Mouse (Mus musculus): ENCODE measurements at regions not wholly inside any gene's neighbourhood (a gene's known extent, or its start where the extent isn't known, plus 50 kb on each side); places are given as distances from the start of the nearest gene placed in this dataset.

- no peak for DNase-seq (ENCODE audit: low spot score)
Observed at GRCm38 (mm10) chr4:88940670-88941069, 60.7 kb upstream of the Ifne start.

GRCm38 (mm10) chr4:88939397-88939796 lies 59.4 kb upstream of the Ifne start:
- no peak for DNase-seq (ENCODE audit: low spot score)

- DNase-seq (ENCODE audit: low spot score), result no peak
Observed at GRCm38 (mm10) chr4:88938712-88939032, 58.7 kb upstream of the Ifne start.

- peak; percentile 62 for DNase-seq (ENCODE audit: low spot score)
Observed at GRCm38 (mm10) chr4:88937866-88938711, 58.1 kb upstream of the Ifne start.

GRCm38 (mm10) chr4:88936976-88937375 lies 57.0 kb upstream of the Ifne start:
- no peak for DNase-seq (ENCODE audit: low spot score)

- DNase-seq (ENCODE audit: low spot score), result no peak
Observed at GRCm38 (mm10) chr4:88935901-88936300, 55.9 kb upstream of the Ifne start.

- DNase-seq (ENCODE audit: low spot score), result no peak
Observed at GRCm38 (mm10) chr4:88935316-88935715, 55.3 kb upstream of the Ifne start.

GRCm38 (mm10) chr4:88934266-88935025 lies 54.4 kb upstream of the Ifne start:
- DNase-seq (ENCODE audit: low spot score), result no peak

- no peak for DNase-seq (ENCODE audit: low spot score)
Observed at GRCm38 (mm10) chr4:88931217-88931616, 51.2 kb upstream of the Ifne start.
